Mouse (Mus musculus) stomach, embryonic 14.5 days (tissue): Measurements from ENCODE around the gene Rtraf. TPM values are rescaled to one million over a fixed set of nuclear protein-coding genes. Genes with fewer than 3 reads are reported as not detected.

ENCODE experiments used
- ATAC-seq: fragments of 200-750 bp; cut with Nextera tagmentation; 2 replicates; pipeline ENCODE4 v1.8.0; 2017; ENCODE audit warnings: low read depth, moderate TSS enrichment; ENCODE audit not compliant: insufficient number of reproducible peaks, insufficient read depth, low FRiP score
- H3K27ac ChIP-seq: fragments of 300-500 bp; sonication (generic); 2 replicates; pipeline ENCODE4 v1.5.1; 2014; ENCODE audit warnings: mild to moderate bottlenecking, low read length, moderate library complexity, mixed read lengths
- H3K27me3 ChIP-seq: fragments of 300-500 bp; sonication (generic); 2 replicates; pipeline ENCODE4 v1.6.1; 2014; ENCODE audit warnings: low read length, control low read depth, mixed read lengths; ENCODE audit not compliant: control insufficient read depth, insufficient read depth
- H3K36me3 ChIP-seq: fragments of 300-500 bp; sonication (generic); 2 replicates; pipeline ENCODE4 v1.6.1; 2014; ENCODE audit warnings: mild to moderate bottlenecking, control low read depth, low read length, moderate library complexity, mixed read lengths; ENCODE audit not compliant: control insufficient read depth, insufficient read depth
- H3K4me1 ChIP-seq: fragments of 300-500 bp; sonication (generic); 2 replicates; pipeline ENCODE4 v1.6.1; 2014; ENCODE audit warnings: low read length, control low read depth, mixed read lengths; ENCODE audit not compliant: control insufficient read depth, insufficient read depth
- H3K4me2 ChIP-seq: fragments of 300-500 bp; sonication (generic); replicated peaks from 2 replicates; pipeline ENCODE4 v1.6.1; 2014; ENCODE audit warnings: low read depth, low read length, control low read depth
- H3K4me3 ChIP-seq: fragments of 300-500 bp; sonication (generic); 2 replicates; pipeline ENCODE4 v1.5.1; 2014; ENCODE audit warnings: low read depth, low read length, control low read depth
- H3K9ac ChIP-seq: fragments of 300-500 bp; sonication (generic); replicated peaks from 2 replicates; pipeline ENCODE4 v1.6.1; 2014; ENCODE audit warnings: low read depth, mild to moderate bottlenecking, control low read depth, low read length, moderate library complexity, mixed read lengths
- H3K9me3 ChIP-seq: fragments of 300-500 bp; sonication (generic); 2 replicates; pipeline ENCODE4 v1.6.1; 2016; ENCODE audit warnings: low read depth, low read length, control low read depth; ENCODE audit not compliant: control insufficient read depth
- WGBS: fragments of 180-500 bp; shearing (Covaris S2); extraction: QIAGEN DNeasy Blood & Tissue Kit; methylation state at CpG from one replicate; pipeline ENCODE4 v1.1.7; 2014; 5-methylcytosine and 5-hydroxymethylcytosine counted together
- polyA plus RNA-seq: library from polyadenylated mRNA; unstranded; fragments of >200 nt; fragmentation: Nextera tagmentation; extraction: Ambion mirVana; gene quantifications from 2 replicates; pipeline ENCODE4 v1.2.1, GENCODE M21; 2014

Rtraf gene
- polyA plus RNA-seq, 1 experiment from 2014 or later: 218 TPM

DNA sequence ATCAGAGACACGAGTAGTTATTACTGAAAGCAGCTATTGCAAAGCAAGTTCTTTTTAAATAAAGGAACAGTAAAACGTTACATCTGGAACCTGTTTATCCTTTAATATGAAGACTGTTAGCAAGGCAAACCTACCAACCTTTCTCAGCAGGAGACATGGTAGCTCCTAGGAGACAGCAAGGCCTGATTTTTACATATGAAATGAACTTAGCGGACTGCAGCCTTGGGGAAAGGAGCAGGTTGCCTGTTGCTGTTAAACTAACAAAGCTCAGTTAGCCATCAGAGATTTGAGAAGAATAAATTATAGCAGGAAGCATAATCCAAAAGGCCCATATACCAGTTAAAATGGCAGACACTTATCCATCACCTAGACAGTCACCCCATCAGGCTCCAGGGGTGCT lies 29.8 kb upstream of the Rtraf start:
- ATAC-seq: no peak
- Histone ChIP-seq H3K36me3 (no peaks in the 10 kb centered on the region), H3K9ac (no peak overlapping the region), H3K4me1 (no peaks in the 10 kb centered on the region), H3K27me3 (no peaks in the 10 kb centered on the region), H3K9me3 (peaks cover 3% of the 10 kb centered on the region; the same call in 1 of the 2 replicates), H3K27ac (no peak overlapping the region), H3K4me2 (no peak overlapping the region), H3K4me3 (no peak overlapping the region)
- WGBS: 52% methylated on average over 3 of the region's 3 CpGs

DNA sequence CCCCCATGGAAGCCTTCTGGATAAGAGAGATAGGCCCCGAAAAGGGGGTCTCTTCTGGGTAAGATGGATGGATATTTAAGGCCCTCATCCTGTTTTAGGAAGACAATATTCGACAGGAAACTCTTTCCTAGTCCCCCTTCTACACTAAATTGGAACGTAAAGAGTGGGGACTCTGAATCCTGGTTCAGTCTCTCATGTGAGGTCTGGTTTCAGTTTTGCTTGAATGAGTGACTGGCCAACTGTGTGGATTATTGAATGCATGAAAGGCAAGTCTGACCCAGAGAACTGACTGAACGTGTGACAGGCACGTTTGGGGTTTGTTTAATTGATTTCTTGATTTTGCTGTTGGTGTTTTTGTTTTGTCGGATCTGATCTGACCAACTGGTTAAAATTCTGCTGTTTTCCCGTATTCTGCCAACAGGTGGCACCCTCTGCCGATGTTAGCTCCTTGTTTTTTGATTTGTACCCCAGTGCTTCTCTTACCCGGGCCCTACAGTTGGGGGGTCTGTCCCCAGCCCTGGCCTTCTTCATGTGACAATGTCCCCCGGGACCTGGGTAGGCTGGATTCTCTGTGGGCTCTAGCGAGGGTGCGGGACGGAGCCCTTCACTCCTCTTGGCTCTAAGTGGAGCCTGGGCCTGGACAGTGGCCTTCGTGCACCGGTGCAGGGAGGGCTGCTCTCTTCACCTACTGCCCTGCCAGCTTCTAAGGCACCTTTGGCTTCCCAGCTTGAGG lies 16.1 kb upstream of the Rtraf start:
- Histone ChIP-seq H3K27ac (no peak overlapping the region), H3K27me3 (no peaks in the 10 kb centered on the region), H3K4me3 (peak overlapping the region; percentile 10; the same call in 1 of the 2 replicates), H3K4me2 (peak overlapping the region; percentile 40), H3K9me3 (no peaks in the 10 kb centered on the region), H3K4me1 (no peaks in the 10 kb centered on the region), H3K9ac (no peak overlapping the region), H3K36me3 (no peaks in the 10 kb centered on the region)
- ATAC-seq: 0 out of 2 replicates have a peak, but pooled peaks have one; percentile 42
- WGBS: 32% methylated on average over 15 of the region's 15 CpGs

DNA sequence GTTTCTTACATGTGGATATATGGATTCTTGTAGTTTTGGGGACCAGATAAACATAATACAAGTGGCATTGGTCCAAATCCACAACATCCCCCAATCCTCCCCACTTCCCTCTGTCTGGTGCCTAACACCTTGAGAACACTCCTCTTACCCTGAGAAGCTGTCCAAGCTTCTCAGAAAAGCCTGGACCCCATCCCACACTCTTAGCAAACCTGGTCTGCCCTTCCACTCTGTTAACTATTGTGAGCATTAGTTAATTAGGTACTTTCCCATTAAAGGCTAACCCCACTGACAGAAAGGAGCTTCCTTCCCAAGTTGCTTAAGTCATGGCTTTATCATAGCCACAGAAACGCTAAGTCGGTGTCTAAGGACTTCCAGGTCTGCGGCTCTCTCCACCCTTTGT lies 12.7 kb upstream of the Rtraf start:
- 79% methylated on average over 3 of the region's 3 CpGs for WGBS
- ATAC-seq: no peak
- Histone ChIP-seq H3K9me3 (no peaks in the 10 kb centered on the region), H3K36me3 (no peaks in the 10 kb centered on the region), H3K27ac (no peak overlapping the region), H3K27me3 (no peaks in the 10 kb centered on the region), H3K4me3 (no peak overlapping the region), H3K9ac (no peak overlapping the region), H3K4me1 (no peaks in the 10 kb centered on the region), H3K4me2 (no peak overlapping the region)

DNA sequence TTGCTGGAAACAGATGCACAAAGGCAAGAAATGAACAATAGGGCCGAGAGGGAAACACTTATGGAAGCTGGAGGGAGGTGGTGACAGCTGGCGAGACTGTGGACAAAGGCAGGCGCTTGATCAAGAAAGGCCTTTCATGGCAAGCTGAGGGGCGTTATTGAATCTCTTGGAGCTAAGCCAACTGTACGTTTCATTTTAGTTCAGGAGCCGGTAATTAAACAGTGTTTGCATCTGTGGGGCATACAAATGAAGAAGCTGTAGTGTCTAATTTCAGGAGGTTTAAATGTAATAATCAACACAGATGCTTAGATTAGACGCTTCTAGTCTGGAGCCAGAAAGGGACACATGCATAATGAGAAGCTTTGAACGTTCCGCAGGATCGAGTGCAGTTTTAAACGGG lies 1.9 kb upstream of the Rtraf start:
- Histone ChIP-seq H3K27me3 (no peaks in the 10 kb centered on the region), H3K9ac (no peak overlapping the region), H3K4me1 (peaks cover 4% of the 10 kb centered on the region; the same call in 1 of the 2 replicates), H3K36me3 (peaks cover 6% of the 10 kb centered on the region; the same call in 1 of the 2 replicates), H3K4me3 (no peak overlapping the region), H3K4me2 (no peak overlapping the region), H3K9me3 (no peaks in the 10 kb centered on the region), H3K27ac (no peak overlapping the region)
- 74% methylated on average over 11 of the region's 11 CpGs for WGBS
- no peak for ATAC-seq

DNA sequence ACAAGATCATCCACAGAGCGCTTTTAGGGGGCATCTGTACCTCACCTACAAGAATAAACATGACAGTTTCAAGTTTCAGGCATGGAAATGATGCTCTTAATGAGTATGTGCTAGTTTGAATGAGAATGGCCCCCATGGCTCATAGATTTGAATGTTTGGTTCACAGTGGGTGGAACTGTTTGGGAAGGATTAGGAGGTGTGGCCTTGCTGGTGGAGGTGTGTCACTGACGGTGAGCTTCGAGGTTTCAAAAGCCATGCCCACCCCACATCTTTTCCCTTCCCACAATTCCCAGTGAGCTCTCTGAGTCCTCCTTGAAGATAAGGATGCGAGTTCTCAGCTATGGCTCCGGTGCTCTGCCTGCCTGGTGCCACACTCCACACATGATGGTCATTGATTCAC lies 1.9 kb downstream of the Rtraf start:
- no peak overlapping the region for H3K9ac ChIP-seq
- no peaks in the 10 kb centered on the region for H3K27me3 ChIP-seq
- peaks cover 9% of the 10 kb centered on the region for H3K36me3 ChIP-seq
- no peak overlapping the region for H3K27ac ChIP-seq
- H3K4me2 ChIP-seq: no peak overlapping the region
- WGBS: 97% methylated on average over 5 of the region's 5 CpGs
- peaks cover 4% of the 10 kb centered on the region; the same call in 1 of the 2 replicates for H3K4me1 ChIP-seq
- H3K4me3 ChIP-seq: no peak overlapping the region
- ATAC-seq: no peak
- no peaks in the 10 kb centered on the region for H3K9me3 ChIP-seq

DNA sequence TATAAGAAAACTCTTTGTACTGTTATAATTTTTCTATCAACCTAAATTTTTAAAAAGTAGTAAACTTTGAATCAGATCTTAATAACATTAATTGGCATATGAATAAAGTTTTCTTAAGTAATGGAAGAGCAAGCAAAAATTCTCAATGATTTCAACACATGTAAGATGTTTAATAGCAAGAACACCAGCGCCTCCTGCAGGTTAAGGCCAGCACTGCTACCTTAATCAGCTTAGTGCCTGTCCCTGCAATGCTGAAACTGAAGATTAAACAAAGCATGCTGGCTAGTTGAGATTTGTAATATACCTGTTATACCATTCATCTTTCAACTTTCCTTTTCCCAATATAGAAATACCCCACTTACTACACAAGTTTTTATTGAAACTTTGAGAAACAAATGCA lies 5.7 kb downstream of the Rtraf start:
- no peaks in the 10 kb centered on the region for H3K27me3 ChIP-seq
- no peaks in the 10 kb centered on the region for H3K9me3 ChIP-seq
- no peak overlapping the region for H3K4me3 ChIP-seq
- H3K36me3 ChIP-seq: peaks cover 42% of the 10 kb centered on the region
- H3K4me1 ChIP-seq: peaks cover 4% of the 10 kb centered on the region; the same call in 1 of the 2 replicates
- WGBS: 10% methylated on average over 1 of the region's 1 CpGs
- no peak overlapping the region for H3K4me2 ChIP-seq
- H3K27ac ChIP-seq: no peak overlapping the region
- ATAC-seq: no peak
- H3K9ac ChIP-seq: no peak overlapping the region

DNA sequence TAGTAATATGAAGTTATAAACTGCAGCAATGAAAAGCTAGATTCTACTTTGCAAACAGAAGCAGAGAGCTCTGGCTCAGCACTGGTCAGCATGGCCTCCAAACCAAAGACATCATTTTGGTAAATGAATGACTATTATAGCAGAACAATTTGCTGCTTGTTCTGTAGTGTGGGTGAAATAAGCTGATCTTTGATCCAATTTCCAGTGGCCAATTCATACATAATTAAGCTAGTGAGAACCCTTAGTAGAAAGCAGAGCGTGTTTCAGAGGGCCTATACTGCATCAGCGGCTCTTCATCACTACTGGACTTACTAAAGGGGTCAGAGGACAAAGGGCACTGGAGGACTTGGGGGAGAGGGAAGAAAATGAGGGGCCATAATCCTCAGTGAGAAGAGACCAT lies 10.6 kb downstream of the Rtraf start:
- H3K36me3 ChIP-seq: peaks cover 47% of the 10 kb centered on the region
- H3K9me3 ChIP-seq: no peaks in the 10 kb centered on the region
- ATAC-seq: no peak
- H3K27ac ChIP-seq: no peak overlapping the region
- no peaks in the 10 kb centered on the region for H3K27me3 ChIP-seq
- H3K4me3 ChIP-seq: no peak overlapping the region
- H3K4me2 ChIP-seq: no peak overlapping the region
- H3K4me1 ChIP-seq: no peaks in the 10 kb centered on the region
- H3K9ac ChIP-seq: no peak overlapping the region
- WGBS: 87% methylated on average over 2 of the region's 2 CpGs

DNA sequence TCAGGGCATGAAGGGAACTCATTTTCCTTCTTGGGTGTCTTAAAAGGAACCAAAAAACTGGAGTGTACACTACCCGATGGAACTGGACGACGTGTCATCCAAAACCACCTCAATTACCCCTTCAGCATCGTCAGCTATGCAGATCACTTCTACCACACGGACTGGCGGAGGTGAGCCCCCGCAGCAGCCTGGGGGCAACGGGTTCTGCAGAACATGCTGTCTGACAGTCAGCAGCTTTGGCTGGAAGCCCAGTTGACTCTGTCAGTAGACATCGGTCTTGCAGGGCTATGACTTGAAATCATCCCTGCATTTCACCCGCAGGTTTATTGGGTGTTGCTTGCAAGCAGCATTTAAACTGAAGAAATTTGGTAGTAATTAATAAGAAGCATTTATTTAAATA lies 13.7 kb downstream of the Rtraf start:
- no peaks in the 10 kb centered on the region for H3K27me3 ChIP-seq
- H3K4me1 ChIP-seq: no peaks in the 10 kb centered on the region
- no peaks in the 10 kb centered on the region for H3K9me3 ChIP-seq
- no peak for ATAC-seq
- no peak overlapping the region for H3K4me3 ChIP-seq
- H3K4me2 ChIP-seq: no peak overlapping the region
- no peak overlapping the region for H3K27ac ChIP-seq
- H3K36me3 ChIP-seq: peaks cover 26% of the 10 kb centered on the region
- H3K9ac ChIP-seq: no peak overlapping the region
- 84% methylated on average over 10 of the region's 10 CpGs for WGBS

DNA sequence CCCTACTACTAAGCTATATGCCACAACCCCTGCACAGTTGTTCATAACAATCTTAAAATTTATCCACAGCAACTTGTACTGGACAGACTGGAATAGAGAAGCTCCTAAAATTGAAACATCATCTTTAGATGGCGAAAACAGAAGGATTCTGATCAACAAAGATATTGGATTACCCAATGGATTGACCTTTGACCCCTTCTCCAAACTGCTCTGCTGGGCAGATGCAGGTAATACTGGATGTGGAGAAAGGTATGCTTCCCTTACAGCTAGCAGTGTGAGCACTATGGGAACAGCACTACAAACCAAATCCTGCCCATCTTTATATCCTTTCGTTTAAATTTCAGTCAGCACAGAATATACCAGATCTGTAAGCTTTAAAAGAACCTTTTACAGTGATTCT lies 15.8 kb downstream of the Rtraf start:
- H3K27ac ChIP-seq: no peak overlapping the region
- H3K9me3 ChIP-seq: no peaks in the 10 kb centered on the region
- 89% methylated on average over 2 of the region's 2 CpGs for WGBS
- no peak overlapping the region for H3K9ac ChIP-seq
- H3K4me3 ChIP-seq: no peak overlapping the region
- H3K27me3 ChIP-seq: no peaks in the 10 kb centered on the region
- H3K4me2 ChIP-seq: no peak overlapping the region
- H3K36me3 ChIP-seq: peaks cover 10% of the 10 kb centered on the region
- H3K4me1 ChIP-seq: no peaks in the 10 kb centered on the region
- ATAC-seq: no peak
